Mouse (Mus musculus) lung, adult 18-20 months (tissue): ENCODE results near the gene Khk.
A peak's percentile ranks its signal among the peaks of the same experiment; 100 is the strongest.

ENCODE experiments used
- DNase-seq, 2 experiments: peaks; one replicate each; pipeline ENCODE4 v3.0.0; 2022; ENCODE audit warnings: mixed read lengths in 2 of 2

The Khk gene

GRCm38 (mm10) chr5:30974870-30975656 is 53.8 kb downstream of the Khk start:
- peak in 1 of 2 experiments; percentile 28 for DNase-seq
